Mouse (Mus musculus) WW6 (cell line): ENCODE results near the gene Dusp22.

Experiments
- DNase-seq: peaks from one replicate; pipeline ENCODE4 v3.0.0-alpha.2; 2013; ENCODE audit warnings: low read depth, low spot score

Dusp22 gene

GRCm38 (mm10) chr13:30715060-30715459 lies 55.3 kb downstream of the Dusp22 start:
- DNase-seq, result no peak

GRCm38 (mm10) chr13:30715573-30715972 lies 55.8 kb downstream of the Dusp22 start:
- no peak for DNase-seq

- DNase-seq, result no peak
Observed at GRCm38 (mm10) chr13:30716611-30717010, 56.8 kb downstream of the Dusp22 start.

- no peak for DNase-seq
Observed at GRCm38 (mm10) chr13:30722601-30723000, 62.8 kb downstream of the Dusp22 start.

DNA sequence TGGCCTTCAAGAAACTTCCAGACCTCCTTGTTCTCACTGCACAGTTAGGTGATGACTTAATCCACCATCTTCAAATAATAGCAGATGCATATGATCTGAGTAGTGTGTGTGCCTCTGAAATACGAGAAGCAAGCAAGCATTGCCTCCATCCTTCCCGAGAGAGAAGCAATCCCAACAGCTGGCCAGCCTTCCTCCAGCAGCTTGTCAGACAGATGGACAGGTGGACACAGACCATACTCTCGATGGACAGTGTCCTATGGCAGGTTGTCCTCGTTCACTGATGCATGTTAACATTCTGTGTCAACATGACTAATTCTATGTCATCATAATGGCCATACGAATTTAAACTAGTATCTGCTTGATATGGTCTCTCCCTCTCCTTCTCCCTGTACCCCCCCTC lies 63.5 kb downstream of the Dusp22 start:
- no peak for DNase-seq

DNA sequence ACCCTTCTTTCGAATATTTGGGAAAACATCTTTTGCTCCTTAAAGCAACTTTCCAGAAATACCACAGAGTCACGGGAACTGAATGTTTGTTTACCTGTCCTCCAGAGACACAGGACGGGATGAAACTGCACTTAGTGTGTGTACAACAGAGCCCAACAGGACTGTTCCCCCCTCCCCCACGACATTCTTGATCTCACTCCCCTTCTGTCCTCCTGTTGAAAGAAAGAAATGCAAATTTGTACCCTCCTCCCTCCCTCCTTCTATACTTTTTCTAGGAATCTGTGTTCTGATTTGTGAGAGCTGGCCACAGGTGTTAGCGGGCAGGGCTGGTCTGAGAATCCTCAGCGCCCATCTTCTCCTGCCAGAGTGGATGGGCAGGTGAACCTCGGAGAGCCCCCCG lies 64.1 kb downstream of the Dusp22 start:
- DNase-seq, result no peak

DNA sequence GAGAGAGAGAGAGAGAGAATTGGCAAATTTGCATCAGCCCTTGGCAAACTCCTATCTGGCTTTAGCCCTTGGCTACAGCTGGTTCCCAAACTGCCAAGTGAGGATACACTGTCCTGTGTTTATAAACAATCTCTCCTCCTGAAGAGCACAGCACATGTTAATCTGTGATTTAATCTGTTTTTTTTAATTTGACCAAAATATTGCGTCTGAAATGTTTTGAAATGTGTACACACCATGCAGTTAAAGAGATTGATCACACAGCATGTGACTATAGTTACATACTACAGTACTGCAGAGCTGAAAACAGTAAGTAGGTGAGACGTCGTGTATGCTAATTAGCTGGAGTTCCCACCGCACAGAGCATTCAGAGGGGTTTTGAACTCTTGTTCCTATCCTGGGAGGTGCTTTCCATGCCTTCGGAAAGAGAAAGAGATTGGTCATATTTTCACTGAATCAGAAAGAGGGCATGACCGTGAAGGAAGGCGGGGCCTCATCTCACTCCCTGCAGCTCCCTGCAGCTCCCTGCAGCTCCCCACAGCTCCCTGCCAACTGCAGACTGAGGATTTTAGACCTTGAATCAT lies 65.0 kb downstream of the Dusp22 start:
- DNase-seq, result no peak

GRCm38 (mm10) chr13:30726879-30727278 lies 67.1 kb downstream of the Dusp22 start:
- DNase-seq, result no peak

DNA sequence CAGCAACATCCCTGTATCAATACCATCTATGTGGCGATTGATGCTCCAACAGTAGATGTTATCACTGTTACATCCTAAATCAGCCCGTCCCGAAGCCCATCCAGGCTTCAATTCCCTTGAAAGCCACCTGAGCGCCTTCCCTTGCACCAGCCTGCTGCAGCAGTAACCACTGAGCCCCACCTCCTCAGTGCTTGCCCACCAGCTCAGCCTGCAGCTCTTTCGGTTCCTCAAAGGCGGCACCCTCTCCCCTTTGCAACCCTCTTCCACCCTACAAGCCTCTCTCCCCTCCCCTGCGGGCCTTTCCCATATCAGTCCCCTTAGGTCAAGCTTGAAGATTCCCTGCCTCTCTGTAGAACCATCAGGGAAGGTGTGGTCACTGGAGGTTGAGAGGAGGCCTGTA lies 68.4 kb downstream of the Dusp22 start:
- no peak for DNase-seq

DNA sequence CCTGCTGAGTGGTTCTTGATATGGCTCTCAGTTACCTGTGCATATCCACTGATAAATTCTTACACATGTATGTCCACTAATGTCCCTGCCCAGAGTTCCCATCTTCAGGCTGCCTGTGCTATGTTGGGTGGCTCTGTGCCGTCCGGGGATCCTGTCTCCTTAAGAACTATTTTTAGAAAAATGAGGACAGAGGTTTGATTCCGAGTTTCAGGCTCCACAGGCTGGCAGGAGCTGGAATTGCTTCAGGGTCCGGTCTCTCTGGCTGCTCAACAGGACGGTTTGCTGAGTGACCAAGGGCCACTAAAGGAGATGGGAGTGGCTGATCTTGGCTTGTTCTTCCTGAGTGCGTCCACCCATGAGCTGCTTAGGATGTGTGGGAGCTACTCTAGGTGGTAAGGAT lies 69.4 kb downstream of the Dusp22 start:
- no peak for DNase-seq

DNA sequence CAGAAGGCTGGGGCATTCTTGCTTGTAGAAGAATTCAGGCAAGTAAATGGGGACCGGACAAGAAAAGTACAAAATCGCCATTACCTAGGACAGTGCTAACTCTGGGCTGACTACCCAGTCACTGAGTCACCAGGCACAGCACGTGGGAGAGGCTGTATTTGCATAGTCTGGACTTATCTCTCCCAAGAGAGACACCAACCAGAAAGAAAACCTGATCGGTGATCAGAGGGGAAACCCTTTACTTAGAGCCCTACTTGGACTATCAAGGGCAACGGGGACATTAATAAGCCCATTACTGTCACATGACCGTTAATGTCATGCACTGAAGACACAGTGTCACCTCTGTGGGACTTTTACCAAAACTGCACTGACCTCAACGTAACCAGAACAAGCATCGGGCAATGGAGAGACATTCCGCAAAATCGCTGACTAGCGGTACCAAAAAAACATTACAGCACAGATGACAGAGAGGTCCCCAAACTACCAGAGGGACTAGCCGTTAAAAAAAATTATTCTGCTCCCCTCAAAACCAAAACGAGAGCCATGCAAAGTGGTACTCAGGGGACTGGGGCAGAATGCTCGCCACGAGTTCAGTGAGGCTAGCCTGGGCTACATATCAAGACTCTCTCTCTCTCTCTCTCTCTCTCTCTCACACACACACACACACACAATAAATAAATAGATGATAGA lies 70.5 kb downstream of the Dusp22 start:
- no peak for DNase-seq

DNA sequence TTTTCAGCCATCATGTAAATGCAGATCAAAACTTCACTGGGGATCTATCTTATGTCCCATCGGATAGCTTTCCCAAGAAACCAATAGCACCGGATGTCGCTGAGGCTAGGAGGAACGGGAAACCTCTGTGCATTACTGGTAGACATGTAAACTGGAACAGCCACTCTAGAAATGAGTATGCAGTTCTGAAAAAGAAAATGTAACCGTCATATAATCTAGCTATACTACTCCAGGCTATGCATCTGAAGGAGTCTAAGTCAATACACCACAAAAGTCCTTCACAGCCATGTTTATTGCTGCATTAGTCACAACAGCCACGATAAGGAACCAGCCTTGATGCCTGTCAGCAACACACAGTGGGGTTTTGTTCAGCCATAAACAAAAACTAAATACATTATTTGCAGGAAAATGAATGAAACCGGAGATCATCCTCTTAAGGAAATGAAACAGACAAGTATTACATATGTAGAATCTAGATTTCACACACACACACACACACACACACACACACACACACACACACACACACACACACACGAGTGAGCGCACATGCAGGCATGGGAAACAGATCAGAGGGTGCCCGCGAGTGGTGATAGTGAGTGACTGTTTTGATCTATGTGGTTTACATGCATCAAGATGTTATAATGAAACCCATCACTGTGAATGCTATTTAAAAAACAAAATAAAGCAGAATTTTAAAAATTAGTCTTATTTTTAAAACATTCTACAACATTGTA lies 73.1 kb downstream of the Dusp22 start:
- DNase-seq, result no peak

- no peak for DNase-seq
Observed at GRCm38 (mm10) chr13:30736721-30737120, 76.9 kb downstream of the Dusp22 start.

- no peak for DNase-seq
Observed at GRCm38 (mm10) chr13:30737257-30737656, 77.5 kb downstream of the Dusp22 start.

GRCm38 (mm10) chr13:30738310-30738840 lies 78.6 kb downstream of the Dusp22 start:
- no peak for DNase-seq

DNA sequence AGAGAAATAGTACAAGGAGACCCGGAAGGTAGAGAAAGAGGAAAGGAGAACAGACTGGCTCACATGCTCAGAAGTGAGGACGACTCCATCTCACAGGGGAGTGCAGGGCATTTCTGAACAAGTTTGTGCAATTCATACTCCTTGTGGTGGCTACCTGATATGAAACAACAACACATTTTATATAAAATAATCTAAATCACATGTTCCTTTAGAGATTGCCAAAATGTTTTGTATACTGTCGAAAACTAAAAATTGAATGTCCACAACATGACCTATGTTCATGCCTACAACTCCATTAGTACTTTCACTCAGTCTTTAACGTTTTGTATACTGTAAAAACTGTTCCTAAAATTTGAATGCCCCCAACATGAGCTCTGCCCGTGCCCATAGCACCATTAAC lies 81.4 kb downstream of the Dusp22 start:
- DNase-seq, result no peak

- no peak for DNase-seq
Observed at GRCm38 (mm10) chr13:30742411-30742970, 82.7 kb downstream of the Dusp22 start.

DNA sequence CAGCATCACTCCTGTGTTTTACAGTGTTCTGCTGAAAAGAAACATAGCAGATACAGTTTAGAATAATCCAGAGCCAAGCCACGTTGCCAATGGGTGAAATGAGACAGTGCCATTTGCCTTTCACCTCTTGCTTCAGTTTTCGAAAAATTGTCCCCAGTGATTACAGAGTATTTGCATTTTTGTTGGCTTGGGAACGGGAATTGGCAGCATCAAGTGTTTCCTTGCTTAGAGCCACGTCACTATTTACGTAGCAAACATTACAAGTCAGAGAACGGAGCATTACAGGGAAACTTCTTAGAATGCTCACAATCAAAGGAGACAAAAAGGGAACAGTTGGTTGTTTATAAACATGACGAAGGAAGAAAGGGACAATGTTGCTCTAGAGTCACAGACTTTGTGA lies 85.3 kb downstream of the Dusp22 start:
- no peak for DNase-seq

GRCm38 (mm10) chr13:30747068-30747467 lies 87.3 kb downstream of the Dusp22 start:
- DNase-seq, result no peak

- no peak for DNase-seq
Observed at GRCm38 (mm10) chr13:30747504-30747903, 87.7 kb downstream of the Dusp22 start.

DNA sequence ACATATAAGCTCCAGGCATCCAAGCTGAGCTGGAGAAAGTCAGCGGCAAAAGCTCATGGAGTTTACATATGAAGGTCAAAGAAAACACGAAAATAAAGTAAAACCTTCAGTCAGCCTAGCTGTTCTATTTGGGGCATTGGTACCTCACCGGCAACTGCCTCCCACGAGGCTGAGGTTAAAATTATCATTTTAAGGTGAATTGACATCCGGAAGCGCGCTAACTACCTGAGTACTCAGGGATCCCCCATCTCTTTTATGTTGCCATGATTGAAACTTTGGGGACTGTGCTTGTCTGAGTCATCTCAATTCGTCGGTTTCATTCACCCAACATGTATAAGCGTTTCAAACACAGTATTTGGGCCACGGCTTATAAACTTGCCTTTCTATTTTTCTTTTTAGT lies 88.5 kb downstream of the Dusp22 start:
- DNase-seq, result no peak

- DNase-seq, result no peak
Observed at GRCm38 (mm10) chr13:30749021-30749556, 89.3 kb downstream of the Dusp22 start, which contains the start of gene Irf4. Irf4 (plus strand) TSS chr13:30749226.
